Mouse (Mus musculus) frontal cortex, postnatal 25 days (tissue): Measurements from ENCODE around the gene Cers2.

Experiments
- DNase-seq, 2 experiments: peaks; one replicate each; pipeline ENCODE4 v3.0.0; 2022; ENCODE audit warnings: low spot score in 2 of 2

Cers2 gene

GRCm38 (mm10) chr3:95289419-95289818 lies 25.2 kb upstream of the Cers2 start:
- DNase-seq = no peak

DNA sequence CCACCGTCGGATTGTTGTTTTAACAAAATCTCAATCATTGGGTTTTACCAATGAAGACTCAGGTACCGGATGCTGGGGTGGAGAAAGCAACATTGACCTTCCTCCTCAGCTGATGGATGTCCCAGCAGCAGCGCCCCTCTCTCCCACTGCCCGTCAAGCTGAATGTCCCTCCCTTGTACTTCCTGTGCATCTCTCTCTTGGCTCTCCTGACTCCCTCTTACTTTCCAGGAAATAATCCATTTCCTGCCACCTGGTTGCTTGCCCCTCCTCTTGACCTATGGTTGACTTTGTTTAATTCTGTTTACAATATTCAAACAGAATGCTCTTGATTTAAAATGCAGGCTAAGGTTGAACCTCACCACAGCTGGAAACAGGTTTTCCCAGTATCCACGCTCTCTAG lies 24.4 kb upstream of the Cers2 start:
- DNase-seq = no peak

GRCm38 (mm10) chr3:95291041-95291440 lies 23.6 kb upstream of the Cers2 start:
- no peak for DNase-seq

GRCm38 (mm10) chr3:95292899-95293298 lies 21.7 kb upstream of the Cers2 start:
- DNase-seq = no peak

DNA sequence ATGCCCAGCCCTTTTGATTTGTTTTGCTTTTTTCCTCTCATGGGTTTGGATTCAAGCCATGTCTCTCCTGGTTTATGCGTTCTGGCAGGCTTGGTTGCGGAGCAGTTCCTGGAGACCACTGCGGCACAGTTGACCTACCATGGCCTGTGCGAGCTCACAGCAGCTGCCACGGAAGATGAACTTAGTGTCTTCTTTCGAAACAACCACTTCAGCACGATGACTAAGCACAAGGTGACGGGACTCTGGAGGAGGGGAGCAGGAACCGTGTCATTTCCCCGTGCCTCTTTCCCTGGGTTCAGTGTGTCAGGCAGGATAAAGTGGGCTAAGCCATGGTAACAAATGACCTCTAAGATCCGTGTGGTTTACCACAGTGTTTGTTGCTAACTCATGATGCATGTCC lies 21.1 kb upstream of the Cers2 start:
- no peak for DNase-seq

DNA sequence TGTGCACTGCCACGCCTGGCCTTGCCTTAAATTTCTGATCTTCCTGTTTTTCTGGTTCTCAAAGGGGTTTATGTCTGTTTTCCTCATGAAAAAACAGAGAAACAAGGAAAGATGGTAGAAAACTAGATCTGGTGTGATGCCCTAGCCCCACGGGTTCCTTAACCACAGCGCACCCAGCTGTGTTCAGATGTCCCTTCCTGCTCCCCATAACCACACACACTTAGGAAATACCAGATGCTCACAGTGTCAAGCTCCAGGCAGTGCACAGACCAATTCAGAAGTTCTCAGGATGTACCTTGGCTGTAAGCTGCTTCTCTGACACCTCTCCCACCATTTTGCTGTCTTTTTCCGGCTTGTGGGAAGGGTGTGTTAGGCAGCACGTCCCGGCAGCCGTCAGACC lies 20.3 kb upstream of the Cers2 start:
- DNase-seq = no peak

- no peak for DNase-seq
Measured at GRCm38 (mm10) chr3:95294718-95295117, 19.9 kb upstream of the Cers2 start.

DNA sequence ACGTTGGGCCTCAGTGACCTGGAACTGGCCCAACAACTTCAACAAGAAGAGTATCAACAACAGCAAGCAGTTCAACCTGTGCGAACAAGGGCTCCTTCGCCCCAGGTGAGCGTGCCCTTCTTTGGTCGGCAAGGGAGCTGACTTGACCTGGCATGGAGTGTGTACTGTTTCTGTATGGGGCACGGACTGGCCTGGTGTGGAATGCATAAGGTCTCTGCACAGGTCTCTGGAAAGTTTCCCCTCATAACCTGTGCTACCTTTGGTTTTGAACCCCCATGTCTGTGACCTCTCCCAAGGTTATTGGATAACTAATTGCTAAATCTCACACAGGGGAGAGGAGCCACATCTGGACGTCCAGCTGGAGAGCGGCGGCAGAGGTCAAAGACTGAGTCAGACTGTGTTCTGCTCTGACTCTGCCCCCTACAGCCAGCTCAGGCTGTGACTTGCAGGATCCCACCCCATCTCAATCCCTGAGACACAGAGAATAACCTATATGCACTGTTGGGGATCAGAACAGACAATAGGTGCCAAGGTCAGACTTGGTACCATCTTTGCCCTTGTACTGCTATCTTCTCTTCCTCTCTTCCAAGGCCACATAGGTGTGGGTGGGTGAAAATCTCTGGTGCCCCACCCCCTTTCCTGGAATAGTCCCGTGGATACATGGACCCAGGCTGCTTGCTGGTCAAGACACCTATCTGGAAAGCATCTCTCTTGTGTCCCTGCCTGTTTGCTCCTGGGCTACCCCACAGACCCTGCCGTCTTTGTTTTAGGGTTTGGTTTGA lies 19.1 kb upstream of the Cers2 start:
- no peak for DNase-seq

- DNase-seq = no peak
Measured at GRCm38 (mm10) chr3:95296103-95296469, 18.5 kb upstream of the Cers2 start.

DNA sequence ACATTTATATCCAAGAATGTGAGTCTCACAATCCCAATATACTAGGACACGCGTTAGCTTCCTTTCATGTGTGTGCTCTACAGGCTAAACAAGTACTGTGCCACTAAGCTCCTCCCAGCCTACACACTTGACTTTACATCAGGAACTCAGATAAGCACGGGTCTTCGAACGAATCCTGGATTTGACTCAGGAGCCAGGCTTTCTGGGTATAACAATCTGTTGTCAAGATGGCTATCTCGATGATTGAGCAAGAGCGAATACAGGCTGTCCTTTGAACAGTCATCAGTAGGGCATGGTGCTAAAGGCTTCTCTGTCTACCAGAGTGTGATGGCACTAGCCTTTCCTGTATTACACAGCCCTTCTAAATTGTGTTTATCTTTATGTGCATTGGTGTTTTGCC lies 16.6 kb upstream of the Cers2 start:
- no peak for DNase-seq

DNA sequence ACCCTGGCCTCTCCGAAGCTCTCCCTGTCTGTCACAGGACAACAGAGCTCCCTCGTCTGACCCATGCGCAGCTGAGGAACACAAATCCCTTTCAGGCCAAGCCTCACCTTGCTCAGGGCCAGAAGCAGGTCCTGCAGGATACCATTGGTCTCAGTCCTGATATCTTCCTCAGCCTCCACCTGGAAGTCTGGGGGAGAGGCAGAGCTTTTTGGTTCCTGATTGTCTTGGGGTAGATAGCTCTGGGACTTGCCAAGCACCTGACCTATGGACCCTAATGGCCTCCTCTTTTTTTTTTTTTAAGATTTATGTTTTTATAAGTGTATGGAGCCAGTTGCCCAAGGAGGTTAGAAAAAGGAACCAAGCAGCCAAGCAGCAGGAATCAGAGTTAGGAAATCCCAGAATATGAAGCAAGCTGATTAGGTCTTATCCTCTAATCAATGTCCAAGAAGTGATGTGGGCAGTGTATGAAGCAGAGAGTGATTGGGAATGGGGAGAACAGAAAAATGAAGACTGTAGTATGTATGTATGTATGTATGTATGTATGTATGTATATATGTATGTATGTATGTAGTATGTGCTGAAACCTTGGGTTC lies 13.3 kb upstream of the Cers2 start:
- DNase-seq = no peak

- no peak for DNase-seq
Measured at GRCm38 (mm10) chr3:95306244-95306643, 8.3 kb upstream of the Cers2 start.

DNA sequence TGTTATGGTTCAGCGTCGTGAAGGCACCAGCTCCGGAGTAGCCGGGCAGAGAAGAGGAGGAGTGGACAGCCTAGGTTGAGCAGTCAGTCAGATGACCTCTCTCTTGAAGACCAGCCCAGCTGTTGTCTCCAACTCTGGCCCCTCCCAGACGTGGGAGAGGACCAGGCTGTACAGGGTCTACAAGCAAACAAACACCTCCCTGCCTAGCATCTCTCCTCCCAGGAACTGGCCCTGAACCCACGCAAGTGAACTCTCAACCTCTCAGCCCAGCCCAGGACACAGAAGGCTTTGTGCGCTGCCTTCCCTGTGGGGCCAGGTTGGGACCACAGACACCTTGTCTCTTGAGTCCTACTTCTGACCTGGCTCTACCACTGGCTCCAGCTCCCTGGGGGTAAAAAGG lies 7.5 kb upstream of the Cers2 start, which contains the start of gene Anxa9:
Gene Anxa9, minus strand, starts transcription at position 77 of the 400 bp plus-strand sequence.
- no peak for DNase-seq

- no peak for DNase-seq
Measured at GRCm38 (mm10) chr3:95310496-95310895, 4.1 kb upstream of the Cers2 start.

GRCm38 (mm10) chr3:95310968-95311882 lies 3.4 kb upstream of the Cers2 start:
- DNase-seq = peak; percentile 37 to 42

DNA sequence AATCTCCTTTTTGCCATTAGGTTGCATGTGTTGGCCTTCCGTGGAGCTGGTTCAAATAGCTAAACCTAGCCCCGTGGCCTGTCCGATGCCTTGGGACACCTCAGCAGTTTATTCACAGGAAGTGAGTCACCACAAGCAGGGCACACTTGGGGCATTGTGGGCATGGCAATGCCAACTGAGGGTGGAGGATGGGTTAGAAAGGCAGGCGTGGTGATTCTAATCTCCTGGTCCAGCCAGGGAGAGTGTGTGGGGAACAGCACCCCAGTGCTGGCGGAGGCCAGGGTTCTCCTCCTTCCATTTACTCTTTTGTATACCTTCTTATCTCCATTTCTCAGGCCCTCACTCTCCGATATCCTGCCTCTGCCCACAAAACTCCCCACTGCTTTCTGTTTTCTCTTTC lies 2.0 kb upstream of the Cers2 start:
- DNase-seq = no peak

GRCm38 (mm10) chr3:95313476-95313875 lies 1.1 kb upstream of the Cers2 start:
- DNase-seq = no peak

DNA sequence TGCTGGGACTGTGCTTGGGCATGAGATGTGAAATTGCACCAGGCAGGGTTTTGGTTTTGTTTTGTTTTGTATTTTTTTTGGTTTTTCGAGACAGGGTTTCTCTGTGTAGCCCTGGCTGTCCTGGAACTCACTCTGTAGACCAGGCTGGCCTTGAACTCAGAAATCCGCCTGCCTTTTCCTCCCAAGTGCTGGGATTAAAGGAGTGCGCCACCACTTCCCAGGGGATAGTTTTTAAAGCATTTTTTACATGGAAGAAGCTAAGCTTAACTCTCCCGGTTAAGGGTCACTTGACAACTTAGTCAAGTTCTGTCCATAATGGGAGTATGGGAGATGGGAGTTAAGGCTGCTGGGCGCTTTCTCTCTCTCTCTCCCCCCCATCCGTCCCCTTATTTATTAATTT lies 516 bp upstream of the Cers2 start:
- DNase-seq = no peak

DNA sequence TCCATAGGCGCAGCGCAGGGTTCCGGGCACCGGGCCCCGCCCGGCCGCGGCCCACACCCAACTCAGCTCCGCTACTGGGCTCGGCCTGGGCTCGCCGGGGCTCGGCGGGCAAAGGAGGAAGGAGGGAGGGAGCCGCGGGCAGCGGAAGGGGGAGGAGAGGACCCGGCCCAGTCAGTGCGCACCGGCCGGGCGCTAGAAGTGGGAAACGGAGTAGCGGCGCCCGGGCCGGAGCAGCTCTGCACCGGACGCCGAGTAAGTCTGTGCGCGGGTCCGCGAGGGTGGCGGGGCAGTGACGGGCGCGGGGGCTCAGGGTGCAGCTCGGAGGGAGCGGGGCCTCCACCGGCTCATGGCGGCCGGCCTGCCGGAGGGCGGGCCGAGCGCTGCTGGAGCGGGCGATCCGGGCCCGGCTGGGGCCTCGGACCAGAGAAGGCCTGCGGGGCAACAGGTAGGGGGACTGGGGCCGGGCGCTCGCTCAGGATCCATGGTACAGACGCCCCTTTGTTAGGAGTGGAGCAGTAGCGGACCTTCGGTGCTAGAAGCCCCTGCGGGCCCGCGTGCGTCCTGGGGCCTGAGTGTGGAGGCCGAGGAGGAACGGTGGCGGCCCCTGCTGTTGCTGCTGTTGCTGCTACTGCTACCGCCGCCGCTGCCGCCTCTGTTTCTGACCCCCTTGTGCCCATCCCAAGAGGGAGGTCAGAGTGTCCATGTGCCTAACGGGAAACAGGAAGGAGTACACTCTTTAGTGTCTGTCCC lies 678 bp downstream of the Cers2 start:
- DNase-seq = peak; percentile 41 to 48

GRCm38 (mm10) chr3:95315844-95316550 lies 1.4 kb downstream of the Cers2 start:
- DNase-seq = no peak

- peak in 1 of 2 experiments; percentile 28 for DNase-seq
Measured at GRCm38 (mm10) chr3:95317414-95318080, 3.0 kb downstream of the Cers2 start.
